Mouse (Mus musculus) gonadal fat pad, adult 2 months (tissue): ENCODE measurements at regions not wholly inside any gene's neighbourhood (a gene's known extent, or its start where the extent isn't known, plus 50 kb on each side); places are given as distances from the start of the nearest gene placed in this dataset.

Source experiments
- DNase-seq: peaks from one replicate; pipeline ENCODE4 v3.0.0-alpha.2; 2012; ENCODE audit warnings: low read depth

DNA sequence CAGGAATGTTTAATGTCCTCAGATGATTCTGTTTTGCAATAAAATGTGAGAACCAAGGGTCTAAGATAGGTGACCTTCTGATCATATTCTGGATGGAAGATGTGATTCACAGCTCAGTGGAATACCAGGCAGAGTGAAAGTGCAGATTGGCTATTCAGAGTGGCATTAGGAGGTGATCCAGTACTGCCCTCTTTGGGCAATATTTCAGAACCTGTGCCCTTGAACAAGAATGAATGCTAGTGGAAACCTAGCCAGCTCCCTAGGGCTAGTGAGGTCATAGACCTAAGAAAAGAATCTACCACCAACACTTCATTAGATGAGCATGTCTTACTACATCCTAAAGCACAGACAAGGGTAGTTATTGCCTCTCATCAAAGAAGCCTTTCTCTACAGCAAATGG, 372.7 kb upstream of the Trib2 start:
- DNase-seq = no peak

DNA sequence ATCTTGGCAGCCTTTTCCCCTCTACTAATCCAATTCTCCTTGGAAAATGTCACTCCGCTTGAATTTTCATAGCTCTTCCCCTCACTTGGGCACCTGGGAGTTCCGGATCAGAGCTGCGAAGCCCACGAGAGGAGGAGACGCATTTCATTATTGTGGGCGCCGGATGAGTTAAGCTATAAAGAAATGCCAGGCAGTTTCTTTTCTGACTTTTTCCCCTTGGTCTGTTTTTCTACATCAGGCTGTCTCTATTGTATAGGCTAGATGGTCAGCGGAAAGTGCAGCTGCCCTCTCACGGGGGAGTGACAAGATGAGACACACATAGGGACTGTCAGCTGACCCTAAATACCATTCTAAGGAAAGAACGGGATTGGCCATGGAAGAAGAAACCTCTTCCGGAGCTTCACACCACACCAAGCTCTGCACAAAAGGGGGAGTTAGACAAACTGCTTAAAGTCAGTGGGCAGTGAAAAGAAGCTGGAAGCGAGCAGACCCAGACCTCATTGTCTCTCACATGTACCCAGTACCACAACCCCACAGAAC, 369.3 kb upstream of the Trib2 start:
- no peak for DNase-seq

DNA sequence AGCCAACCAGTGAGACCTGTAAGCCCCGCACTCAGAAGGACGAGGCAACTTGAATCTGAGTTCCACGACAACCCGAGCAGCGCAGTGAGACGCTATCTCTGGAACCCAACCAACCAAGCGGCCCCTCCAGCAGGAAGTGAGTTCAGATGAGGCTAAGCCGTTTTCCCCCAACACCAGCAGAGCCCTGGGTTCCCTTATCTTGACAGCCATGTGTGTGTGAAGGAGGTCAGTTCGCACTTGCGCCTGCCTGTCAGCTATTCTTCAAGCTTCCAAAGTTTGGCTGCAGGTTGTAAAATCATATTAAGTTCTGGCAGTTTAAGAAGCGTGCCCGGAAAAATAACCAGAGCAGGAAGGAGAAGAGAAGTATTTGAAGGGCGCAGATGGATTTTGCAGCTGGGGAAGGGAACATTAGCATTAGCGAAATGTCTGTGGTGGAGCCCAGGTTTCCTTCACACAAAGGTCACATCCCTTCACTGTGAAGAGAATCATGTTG, 368.8 kb upstream of the Trib2 start:
- DNase-seq = no peak

DNA sequence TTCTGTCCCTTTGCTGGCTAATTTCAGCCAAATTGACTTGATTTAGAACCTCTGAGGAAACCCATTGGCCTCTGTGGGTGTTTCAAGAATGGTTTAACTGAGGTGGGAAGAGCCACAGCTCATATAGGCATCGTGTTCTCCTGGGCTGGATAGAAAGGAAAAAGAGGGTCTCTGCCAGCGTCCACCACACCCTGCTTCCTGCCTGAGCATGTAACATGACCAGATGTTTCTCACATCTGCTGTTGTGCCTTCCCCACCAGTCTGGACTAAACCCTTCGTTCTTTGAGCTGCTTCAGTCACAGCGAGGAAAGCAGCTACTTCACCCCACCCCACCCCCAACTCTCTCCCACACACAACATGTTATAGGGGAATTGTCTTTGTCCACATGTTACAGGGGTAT, 366.3 kb upstream of the Trib2 start:
- no peak for DNase-seq

DNA sequence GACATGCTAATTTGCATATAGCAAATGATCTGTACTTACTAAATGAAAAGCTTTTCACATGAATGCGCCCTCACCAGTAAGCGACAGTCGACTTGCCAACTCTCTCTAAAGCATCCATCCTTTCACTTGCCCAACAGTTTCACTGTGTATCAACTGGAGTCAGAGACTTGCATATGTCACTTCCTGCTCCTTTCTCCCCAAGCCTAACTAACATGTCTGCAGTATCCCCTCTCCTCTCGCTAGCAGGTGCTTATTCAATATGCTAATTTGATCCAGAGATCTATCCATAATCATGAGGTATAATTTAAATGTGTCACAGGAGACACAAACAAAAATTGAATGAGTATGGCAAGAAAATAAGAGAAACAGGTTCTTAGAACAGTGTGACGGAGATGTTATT, 364.9 kb upstream of the Trib2 start:
- no peak for DNase-seq

DNA sequence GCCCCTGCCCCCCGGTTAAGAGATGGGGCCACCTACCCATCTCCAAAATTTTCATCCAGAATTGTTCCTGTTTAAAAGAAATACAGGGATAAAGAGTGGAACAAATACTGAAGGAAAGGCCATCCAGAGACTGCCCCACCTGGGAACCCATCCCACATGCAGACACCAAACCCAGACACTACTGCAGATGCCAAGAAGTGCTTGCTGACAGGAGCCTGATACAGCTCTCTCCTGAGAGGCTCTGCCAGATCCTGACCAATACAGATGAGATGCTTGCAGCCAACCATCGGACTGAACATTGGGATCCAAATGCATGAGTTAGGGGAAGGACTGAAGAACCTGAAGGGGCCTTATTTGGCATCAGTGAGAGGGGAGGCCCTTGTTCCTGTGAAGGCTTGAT, 363.2 kb upstream of the Trib2 start:
- DNase-seq = no peak

DNA sequence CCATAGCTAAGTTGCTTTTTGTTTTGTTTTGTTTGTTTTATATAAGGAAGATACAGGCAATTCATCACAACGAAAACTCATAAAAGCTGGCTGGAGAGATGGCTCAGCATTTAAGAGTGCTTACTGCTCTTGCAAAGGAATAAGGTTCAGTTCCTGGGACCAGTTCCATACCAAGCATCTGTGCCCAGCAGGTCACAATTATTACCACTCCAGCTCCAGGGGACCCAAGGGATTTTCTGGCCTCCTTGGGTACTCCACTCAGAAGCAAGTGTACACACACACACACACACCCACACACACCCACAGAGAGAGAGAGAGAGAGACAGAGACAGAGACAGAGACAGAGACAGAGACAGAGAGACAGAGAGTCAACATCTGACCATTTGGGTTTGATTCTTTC, 359.6 kb upstream of the Trib2 start:
- no peak for DNase-seq

DNA sequence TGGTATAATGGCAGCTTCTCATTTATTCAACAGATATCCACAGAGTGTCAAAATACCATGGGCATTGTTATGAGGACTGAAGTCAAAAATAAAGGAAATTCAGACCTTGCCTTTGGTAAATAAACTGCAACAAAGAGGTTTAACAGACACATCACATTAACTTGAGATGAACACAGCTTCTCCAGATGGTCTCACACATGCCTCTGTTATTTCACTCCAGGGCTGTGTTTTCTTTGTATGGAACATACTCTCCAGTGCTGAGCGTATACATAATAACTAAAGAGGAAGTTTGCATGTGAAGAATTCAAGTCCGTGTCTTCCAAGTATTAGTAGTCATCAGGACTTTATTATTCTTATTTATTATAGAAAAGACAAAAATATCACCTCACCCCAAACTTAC, 355.5 kb upstream of the Trib2 start:
- DNase-seq = no peak

DNA sequence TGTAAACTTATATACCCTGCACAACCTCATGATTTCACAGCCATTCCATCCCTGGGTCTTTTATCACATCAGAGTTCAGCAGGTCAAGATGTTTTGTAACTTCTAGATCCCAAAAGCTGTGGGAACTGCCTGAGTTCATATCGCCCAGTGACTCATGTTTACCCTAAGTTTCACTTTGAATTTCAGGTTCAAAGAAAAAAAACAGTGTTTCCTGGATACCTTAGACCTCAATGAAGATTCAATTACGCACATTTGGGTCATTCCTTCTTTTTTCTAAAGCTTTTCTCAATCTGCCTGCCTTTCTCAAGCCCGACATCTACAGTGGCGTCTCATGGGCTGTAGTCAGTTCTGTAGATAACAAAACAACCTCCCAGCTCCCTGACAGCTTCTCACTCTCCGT, 354.9 kb upstream of the Trib2 start:
- no peak for DNase-seq

DNA sequence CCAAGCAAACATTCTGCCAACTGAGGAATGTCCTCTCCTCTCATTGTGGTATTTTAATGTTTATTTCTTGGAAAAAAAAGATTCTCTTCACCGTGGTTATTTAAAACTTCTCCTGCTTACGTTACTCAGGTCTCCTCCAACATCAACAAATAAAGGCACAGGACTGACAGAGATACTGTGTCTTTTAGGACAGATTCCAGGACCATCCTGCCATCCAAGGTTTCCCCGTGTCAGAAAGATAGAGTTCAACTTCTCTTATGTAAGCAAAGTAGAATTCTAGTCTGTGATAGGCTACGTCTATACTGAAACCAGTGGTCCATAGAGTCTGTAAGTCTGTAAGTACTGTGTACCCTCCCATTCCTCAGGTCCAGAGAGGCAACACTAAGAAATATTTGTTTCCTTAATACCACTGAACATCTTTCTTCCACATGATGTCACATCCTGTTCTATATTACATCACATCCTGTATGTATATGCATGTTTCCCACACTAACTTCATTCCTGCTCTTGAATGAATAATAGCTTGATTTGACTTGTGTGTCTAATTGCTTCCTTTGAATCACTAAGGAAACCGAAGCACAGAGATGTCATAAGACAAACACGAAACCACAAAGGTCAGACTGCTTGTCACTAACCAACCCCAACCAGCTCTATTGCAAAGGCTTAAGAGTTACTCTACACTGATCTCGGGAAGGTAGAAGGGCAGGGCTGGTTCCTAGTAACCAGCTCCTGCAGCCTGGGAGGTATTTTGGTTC, 353.2 kb upstream of the Trib2 start:
- no peak for DNase-seq

DNA sequence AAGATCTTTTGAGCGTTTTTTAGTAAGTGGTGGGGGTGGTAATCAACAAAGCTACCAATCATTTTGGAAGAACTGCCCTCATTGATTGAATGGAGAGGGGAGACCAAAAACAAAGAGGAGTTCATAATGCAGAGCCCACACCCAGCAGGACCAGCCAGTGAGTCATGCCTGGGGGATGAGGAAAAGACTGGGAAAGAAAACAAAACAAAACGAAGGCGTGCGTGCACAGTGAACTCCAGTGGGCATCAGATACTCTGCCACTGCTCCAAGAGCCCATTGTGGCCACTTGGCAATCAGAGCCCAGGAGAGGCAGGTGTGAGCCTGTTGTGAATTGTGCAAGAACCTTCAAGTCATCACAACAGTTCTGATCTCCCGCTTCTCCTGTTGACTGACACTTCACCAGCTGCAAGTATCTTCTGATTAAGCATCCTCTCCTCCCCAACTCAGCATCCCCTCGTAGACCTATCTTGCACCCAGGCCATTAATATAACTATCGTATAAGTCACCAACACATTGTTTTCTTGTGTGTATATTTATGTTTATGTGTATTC, 351.1 kb upstream of the Trib2 start:
- DNase-seq = no peak

DNA sequence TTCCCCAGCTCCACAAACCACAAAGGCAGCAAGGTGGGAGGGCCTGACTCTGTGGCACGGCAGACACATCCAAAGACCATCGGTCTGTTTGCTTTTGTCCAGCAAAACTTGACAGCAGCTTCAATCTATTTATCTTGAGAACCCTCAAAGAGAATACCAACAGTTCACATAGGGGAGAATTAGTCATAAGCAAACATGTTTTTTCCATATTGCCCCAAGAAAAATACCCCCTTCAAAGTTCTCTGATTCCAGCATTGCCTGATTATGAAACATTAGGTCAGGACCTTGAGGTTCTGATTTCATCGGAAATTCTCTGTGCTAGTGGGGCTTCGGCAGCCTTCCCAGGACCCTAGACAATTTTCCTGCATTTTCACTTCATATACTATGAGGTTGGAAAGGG, 348.4 kb upstream of the Trib2 start:
- DNase-seq = no peak

DNA sequence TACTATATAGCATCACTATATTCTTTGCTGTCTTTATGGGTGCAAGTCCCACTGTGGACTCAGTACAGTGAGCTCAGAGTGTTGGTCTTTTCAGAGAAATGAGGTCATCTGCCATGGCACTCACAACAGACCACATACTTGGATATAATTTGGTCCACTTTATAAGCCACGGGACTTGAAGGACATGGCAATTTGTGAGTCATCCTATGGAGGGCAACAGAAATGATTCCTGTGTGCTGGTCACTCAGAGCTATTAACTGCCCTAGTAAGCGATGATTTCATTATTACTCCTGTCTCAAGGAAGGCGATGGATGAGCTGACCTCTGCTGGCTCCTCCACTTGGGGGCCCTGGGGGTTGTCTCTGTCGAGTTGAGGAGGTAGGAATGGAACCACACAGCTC, 345.2 kb upstream of the Trib2 start:
- DNase-seq = no peak

DNA sequence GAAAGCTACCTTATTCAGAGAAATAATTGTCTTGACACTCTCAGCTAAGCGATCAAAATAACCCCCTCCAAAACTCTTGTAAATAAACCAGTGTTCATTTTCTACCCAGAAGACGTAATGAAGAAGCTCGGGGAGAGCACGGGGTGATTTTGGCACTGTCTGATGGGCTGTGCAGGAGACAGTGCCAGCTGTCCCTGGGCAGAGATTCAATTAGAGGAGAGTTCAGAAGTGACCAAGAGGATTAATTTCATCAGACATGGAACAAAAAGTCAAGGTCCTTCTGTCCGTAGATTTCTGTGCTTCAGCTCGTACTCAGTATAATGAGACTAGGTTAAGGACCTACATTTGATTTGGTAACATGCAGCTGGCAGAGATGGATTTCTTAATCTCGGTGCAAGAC, 341.2 kb upstream of the Trib2 start:
- DNase-seq = no peak

DNA sequence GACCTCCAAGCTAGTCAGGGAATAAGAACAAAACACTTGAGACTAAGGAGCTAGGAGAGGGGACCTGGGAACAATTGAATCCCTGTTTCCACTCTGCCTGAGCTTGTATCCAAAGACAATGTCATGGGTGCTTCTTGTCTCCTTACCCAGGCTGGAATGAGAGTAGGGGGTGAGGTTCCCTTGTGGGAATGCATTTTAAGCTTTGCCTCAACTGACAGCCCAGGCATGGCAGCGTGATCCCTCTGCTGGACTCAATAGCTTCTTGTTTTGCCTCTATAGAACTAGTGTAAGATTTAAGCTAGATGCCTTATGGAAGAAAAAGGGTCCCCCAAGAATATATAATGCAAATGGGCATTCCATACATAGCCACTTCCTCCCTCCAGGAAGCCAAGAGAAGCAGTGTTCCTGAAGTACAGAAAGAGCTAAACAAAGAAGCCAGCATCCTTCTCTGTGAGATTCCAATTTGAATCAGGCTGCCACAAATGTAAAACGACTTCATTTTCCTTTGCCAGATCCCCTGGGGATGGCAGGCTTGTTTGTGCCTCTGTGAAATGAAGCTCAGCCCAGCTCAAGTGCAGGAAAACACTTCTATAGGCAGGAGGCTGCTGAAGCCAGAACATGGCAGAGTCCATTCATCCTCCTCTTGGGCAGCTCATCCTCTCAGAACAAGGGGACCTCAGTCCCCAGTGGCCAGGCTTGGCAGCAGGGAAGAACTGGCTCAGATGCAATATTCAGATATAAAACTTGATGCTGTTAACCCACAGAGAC, 339.3 kb upstream of the Trib2 start:
- DNase-seq = no peak

DNA sequence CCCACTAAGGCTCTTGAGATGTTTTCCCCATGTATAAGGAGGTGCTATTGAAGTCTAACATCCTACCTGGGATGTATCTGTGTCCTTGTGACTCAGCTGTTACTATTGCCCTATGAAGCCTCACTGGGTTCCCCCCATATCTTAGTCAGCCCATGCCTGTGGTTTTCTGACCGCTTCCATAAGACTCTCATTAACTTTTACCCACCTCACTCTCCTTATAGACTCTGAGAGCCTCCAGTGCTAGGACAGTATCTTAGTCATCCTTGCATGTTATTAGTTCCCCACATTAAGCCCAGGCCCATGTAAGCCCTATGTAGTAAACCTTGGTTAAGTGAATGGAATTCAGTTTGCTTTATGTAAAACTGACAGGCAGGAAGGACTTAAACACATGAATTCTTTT, 337.5 kb upstream of the Trib2 start:
- no peak for DNase-seq

DNA sequence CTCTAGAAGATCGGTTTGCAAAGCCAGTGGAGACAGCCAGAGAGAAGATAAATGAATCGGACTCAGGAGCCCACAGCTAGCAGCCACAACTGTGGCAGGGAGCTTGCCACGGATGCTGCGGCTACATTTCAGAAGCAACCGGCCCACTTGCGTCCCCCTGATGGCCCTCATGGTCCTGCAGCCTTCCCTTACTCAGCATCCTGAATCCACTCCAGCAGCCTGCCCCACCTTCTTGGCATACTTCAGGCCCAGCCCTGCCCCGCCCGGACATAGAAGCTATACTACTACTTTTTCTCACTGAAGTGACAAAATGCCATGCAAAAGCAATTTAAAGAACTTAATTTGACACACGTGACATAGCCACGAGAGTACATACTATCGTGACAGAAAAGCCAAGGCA, 335.4 kb upstream of the Trib2 start:
- no peak for DNase-seq

DNA sequence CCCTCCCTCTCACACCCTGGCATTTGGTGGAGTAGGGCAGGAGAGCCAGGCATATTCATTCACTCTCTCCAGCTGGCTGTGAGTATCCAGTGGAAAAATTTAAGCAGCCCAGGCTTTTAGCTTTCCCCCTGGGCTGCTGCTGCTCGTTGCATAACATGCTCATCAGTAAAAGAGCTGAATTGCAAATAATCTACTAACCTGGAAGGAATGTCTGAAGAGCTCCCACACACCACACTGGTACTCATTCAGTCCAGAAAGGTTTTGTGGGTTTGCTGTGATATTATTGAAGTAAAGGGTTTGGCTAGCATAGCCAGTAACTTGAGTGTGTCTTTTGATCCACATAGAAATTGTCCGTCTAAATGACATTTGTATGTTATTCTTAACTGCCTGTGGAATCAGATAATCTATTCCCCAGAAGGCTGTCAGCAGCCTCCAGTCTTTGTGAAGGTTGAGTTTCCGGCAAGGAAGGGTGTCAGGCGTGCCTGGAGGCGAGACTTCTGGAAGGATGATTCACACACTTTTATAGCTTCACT, 334.5 kb upstream of the Trib2 start:
- DNase-seq = no peak

DNA sequence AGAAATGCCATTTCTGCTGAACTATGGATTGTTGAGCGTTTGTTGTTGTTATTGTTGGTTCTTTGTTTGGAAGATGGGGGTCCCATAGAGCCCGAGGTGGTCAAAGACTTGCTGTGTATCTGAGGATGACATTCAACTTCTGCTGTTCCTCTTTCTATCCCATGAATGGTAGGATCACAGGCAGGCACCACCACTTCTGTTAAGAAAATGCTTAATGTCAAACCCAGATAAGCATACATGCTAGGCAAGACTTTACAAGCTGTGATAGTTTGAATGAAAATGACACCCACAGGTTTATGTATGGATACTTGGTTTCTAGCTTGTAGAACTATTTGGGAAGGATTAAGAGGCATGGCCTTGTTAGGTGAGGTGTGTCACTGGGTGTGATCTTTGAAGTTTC, 330.2 kb upstream of the Trib2 start:
- DNase-seq = no peak

DNA sequence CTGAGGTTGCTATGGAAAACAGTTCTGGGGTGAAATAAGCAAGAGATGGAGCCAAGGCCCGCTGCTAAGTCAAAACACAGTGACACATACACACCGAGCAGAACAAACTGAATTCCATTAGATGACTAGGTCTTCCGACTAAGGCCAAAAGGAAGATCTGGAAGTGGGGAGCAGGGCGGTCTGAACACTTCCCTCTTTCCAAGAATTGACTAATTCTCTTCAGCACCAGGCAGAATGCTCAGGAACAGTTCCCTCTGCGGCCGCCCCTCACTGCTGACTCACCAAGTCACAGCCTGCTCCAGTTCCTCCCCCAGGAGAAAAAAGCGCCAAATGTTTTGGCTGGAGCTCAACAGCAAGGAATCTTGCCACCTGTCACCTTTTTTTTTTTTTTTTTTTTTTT, 328.9 kb upstream of the Trib2 start:
- DNase-seq = no peak

DNA sequence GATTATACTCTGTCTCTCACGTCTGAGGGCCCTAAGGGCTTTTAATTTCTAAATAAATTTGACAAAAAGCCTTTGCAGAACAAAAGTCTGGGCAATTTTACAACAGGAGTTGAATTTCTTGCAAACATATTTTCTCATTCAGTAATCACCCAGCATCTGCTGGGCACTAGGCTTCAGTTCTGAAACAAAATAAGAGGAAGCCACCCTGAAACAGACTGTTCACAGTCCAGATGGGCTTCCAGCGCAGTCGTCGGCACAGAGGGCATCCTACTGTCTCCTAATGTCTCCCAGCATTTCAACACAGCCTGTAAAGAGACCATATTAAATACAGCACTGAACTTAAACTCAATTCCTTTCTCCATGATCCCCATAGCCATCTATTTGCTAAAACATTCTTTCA, 324.5 kb upstream of the Trib2 start:
- no peak for DNase-seq

DNA sequence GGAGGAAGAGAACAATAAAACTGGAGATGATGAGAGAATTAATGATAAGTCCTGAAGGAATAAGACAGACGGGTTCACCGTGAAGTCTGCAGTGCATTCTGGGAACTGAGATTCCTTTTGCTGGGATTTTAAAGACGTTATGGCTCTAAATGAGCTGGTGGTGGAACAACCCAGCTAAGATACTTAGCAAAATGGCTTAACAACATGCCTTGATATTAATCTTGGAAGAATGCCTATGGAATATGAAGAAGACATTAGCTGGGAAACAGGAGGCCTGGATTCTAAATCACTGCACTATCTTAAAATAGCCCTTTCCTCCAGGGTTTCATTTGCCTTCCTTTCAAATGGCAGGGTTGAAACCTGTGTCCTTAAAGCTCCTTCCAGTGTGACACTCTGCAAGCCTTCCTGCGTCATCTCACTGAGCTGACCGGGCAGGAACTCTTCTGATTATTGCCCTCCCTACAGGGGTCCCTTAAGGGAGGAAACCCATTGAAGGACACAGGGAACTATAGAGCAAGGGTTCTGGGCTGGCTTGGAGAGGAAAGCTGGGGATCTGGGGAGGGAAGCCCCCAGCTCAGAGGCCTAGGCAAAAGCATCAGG, 323.9 kb upstream of the Trib2 start:
- no peak for DNase-seq
